Mouse (Mus musculus): ENCODE results near the gene Hnf1a. TPM values are rescaled to one million over a fixed set of nuclear protein-coding genes. Genes with fewer than 3 reads are reported as not detected.

The Hnf1a gene
- not detected in 2 replicates for polyA plus RNA-seq (2012; rRNA removed)

DNA sequence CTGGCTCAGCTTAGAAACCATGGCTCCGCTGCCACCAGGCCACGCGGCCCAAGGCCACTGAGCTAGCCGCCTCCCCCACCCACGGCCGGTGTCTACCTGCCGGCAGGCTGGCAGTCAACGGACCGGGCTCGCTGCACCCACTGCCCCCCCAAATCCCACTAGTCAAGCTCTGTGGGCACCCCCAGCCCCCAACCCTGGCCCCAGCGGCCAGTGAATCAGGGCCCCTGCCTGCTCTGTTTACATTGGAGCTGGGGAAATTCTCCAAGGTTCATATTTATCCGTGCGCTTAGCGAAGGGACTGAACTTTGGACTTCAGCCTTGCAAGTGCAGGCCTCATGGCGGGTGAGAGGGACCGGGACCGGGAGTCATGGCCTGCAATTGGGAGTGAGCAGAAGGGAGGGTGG lies at the start of gene Hnf1a:
Hnf1a (minus strand) TSS at position 271 of the 404 bp plus-strand sequence.

DNA sequence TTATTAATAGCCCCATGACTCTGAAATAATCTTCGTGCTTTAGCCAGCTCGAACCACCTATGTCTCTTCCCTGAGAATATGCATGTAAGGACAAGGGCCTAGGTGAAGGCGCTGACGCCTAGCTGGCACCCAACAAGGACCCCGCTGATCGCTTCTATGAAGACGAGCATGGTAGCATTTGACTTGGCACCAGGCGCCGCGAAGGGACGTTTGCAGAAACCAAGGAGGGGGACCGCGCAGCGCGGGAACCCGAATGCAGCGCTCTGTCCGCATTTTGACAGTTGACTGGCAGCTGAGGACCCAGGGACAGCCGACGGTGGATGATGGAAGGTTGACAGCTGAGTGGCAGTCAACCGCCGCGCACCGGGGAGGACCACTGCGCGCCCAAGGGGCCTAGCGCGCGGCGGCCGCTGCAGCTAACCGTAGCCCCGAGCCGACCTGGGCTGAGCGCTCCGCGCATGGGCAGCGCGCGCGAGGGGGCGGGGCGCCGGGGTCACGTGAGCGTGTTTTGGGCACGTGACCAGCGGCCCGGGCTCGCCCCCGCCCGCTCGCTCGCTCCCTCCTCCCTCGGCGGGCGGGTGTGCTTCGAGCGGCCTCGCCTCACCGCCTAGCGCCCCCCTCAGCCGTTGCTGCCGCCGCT lies 39.8 kb upstream of the Hnf1a start, which contains the start of gene Sppl3:
Sppl3 (plus strand) TSS at position 561 of the 640 bp plus-strand sequence.

DNA sequence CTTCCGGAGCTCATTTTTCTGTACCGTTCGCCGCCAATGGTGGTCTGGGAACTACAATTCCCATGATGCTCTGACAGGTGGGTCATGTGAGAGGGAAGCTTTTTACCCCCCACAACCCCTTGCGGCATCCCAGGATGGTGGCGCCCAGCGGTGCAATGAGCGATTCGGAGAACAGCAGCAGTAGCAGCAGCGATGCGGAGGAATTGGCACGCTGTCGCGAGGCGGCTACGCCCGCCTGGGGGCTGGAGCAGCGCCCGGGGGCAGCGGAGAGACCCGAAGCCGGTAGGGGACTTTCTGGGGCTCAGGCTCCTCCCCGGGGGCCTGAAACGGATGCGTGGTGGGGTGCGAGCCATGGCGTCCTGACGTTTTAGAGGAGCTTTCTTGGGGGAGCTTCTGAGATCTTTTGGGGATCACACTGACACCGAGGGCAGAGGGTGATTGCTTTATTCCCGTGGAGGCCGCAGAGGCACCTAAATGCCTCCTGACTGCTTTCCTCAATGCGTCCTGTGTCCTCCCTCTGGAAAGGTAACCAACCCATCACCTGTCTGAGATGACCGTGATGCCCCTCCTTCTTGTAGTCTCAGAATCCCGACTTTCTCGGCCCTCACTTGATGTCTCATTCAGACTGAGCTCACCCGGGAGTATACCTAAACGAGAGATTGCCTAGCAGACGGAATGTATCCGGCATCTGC lies 28.7 kb downstream of the Hnf1a start, which contains the start of gene 2210016L21Rik:
2210016L21Rik (plus strand) TSS at position 85 of the 692 bp plus-strand sequence.

DNA sequence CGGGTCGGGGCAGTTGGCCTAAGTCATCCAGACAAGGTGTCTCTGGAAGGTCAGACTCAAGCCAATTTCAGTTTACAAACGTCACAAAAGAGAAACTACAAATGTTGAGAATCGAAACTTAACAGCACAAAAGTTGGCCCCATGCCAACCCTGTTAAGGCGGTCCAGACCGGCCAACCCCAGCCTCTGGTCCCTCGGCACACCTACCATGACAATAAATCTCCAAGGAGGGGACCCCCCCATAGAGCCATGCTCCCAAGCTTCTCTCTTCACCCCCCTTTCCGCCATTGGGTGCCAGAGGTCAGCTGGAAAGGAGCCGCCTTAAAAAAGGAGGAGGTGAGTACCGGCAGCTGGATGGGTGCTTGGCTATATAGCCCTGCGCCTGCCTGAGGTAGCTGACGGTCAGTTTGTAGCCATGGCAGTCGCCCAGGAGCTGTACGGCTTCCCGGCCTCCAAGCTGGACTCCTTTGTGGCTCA lies 47.9 kb downstream of the Hnf1a start, which contains the start of gene Oasl1:
Oasl1 (plus strand) TSS at position 243 of the 476 bp plus-strand sequence.

Other genes with a start within 250 kb of the Hnf1a start
- 57.2 and 57.7 TPM in 2 replicates for gene Ankrd13a, start 196.4 kb downstream of the Hnf1a start, polyA plus RNA-seq (2012; rRNA removed)
- gene Git2, start 195.6 kb downstream of the Hnf1a start, polyA plus RNA-seq (2012; rRNA removed) = 54.3 and 57.1 TPM in 2 replicates
- gene 1500011B03Rik, start 147.6 kb downstream of the Hnf1a start, polyA plus RNA-seq (2012; rRNA removed) = 197 and 217 TPM in 2 replicates
- not detected in 2 replicates for gene 4930519G04Rik, start 117.4 kb downstream of the Hnf1a start, polyA plus RNA-seq (2012; rRNA removed)
- 1.2 and 1.3 TPM in 2 replicates for gene Gm9936, start 112.4 kb downstream of the Hnf1a start, polyA plus RNA-seq (2012; rRNA removed)
- 7.0 and 9.1 TPM in 2 replicates for gene Oasl2, start 74.2 kb downstream of the Hnf1a start, polyA plus RNA-seq (2012; rRNA removed)
- gene Oasl1, start 47.9 kb downstream of the Hnf1a start, polyA plus RNA-seq (2012; rRNA removed) = 1.8 and 2.8 TPM in 2 replicates
- gene 2210016L21Rik, start 28.9 kb downstream of the Hnf1a start, polyA plus RNA-seq (2012; rRNA removed) = 76.5 and 77.6 TPM in 2 replicates
- gene Sppl3, start 40.0 kb upstream of the Hnf1a start, polyA plus RNA-seq (2012; rRNA removed) = 89.8 and 91.5 TPM in 2 replicates
- gene Gm10401, start 127.2 kb upstream of the Hnf1a start, polyA plus RNA-seq (2012; rRNA removed) = 0.19 and 0.20 TPM in 2 replicates
- 29.9 and 30.9 TPM in 2 replicates for gene Acads, start 148.3 kb upstream of the Hnf1a start, polyA plus RNA-seq (2012; rRNA removed)
- gene Unc119b, start 163.9 kb upstream of the Hnf1a start, polyA plus RNA-seq (2012; rRNA removed) = 46.4 and 52.1 TPM in 2 replicates
- gene Mlec, start 187.1 kb upstream of the Hnf1a start, polyA plus RNA-seq (2012; rRNA removed) = 69.9 and 98.4 TPM in 2 replicates
- gene Cabp1, start 223.3 kb upstream of the Hnf1a start, polyA plus RNA-seq (2012; rRNA removed) = 37.2 and 51.3 TPM in 2 replicates